Mouse (Mus musculus) c-Kit-positive CD71-positive TER-119-positive erythroid progenitor cells, embryonic 14.5 days (primary cell): ENCODE results near the gene Nceh1.
A peak's percentile ranks its signal among the peaks of the same experiment; 100 is the strongest.
"Not testable (repeated sequence)": the region's sequence is repeated elsewhere in the genome, so short reads cannot be mapped to it uniquely, and the experiment has no call there.

Experiments used
- DNase-seq: peaks from one replicate; pipeline ENCODE4 v3.0.0-alpha.2; 2013; ENCODE audit warnings: low spot score

Gene Nceh1

DNA sequence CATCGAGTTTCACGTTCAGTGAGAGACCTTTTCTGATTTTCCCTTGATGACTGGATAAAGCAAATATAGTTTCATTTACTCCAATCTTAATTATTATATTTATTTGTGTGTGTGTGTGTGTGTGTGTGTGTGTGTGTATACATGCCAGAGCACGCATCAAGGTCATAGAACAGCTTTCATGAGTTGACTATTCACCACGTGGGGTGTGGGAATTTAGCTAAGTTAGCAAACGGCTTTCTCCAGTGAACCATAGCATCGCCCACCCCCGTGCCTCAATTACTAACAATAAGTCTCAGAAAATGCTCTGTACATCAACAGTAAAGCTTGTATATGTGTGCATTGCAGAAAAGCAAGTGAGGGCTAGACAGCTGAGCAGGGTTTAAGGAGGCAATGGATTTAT is 101.0 kb downstream of the Nceh1 start:
- DNase-seq = no peak

DNA sequence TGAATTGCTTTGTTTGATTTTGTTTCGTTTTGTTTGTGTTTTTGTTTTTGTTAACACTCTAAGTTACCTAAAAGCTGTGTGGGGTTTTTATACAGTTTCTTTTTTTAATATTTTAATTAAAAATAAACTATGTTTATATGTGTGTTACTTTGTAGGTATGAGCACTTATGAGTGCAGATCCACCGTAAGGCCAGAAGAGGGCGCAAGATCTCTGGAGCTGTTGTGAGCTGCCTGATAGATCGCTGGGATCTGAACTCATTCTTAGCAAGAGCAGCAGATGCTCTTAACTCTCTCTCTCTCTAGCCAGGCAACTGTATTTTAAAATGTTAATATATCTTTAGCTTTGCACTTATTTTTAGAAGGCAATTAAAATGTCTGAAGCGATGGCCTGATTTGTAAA is 101.5 kb downstream of the Nceh1 start:
- peak; percentile 15 for DNase-seq

DNA sequence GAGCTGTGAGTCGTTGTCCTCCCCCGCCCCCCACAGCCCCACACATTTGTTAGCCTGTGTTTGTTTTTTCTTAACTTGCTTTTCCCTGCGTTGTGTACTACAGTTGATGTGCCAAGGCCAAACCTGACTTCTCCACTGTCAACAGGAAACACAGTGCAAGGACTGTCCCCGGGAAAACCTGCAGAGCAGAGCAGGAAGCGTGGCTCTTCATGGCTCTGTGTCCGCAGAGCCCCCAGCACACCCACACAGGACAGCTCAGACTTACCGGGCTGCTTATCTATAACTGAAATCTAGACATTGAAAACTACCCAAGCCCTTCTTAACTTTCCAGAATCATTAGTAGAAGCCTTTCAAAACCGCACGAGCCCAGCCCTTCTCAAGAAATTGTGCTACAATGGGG is 102.3 kb downstream of the Nceh1 start:
- no peak for DNase-seq

DNA sequence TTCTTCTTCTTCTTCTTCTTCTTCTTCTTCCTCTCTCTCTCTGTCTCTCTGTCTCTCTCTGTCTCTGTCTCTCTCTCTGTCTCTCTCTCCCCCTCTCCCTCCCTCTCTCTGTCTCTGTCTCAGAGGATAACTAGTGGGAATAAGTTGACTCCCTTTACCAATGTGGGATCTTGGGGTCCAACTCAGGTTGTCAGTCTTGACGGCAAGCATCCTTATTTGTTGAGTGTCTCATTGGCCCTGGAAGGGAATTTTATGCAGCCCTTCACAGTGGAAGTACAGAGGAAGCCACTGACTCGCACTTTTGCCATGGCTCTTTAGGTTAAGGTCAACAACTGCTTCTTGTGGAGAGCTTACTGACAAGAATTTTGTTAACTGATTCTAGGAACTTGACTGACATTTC is 105.5 kb downstream of the Nceh1 start:
- no peak for DNase-seq

DNA sequence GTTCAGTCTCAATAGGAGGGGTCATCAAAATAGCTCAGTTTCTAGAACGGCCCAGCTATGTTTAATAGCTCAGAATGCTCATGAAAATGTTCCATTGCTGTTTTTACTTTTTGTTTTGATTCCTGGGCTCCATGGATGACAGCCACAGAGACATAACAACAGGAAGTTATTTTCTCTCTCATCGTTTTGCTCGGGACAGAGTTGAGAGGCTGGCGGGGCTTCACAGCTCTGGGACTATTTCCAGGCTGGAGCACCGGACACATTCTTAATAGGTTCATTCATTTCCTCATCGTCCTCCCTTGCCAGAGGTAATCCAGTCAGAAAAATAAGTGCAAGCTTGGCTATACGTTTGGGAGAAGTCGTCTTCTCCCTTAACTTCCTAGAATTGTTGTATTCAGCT is 106.1 kb downstream of the Nceh1 start:
- no peak for DNase-seq

DNA sequence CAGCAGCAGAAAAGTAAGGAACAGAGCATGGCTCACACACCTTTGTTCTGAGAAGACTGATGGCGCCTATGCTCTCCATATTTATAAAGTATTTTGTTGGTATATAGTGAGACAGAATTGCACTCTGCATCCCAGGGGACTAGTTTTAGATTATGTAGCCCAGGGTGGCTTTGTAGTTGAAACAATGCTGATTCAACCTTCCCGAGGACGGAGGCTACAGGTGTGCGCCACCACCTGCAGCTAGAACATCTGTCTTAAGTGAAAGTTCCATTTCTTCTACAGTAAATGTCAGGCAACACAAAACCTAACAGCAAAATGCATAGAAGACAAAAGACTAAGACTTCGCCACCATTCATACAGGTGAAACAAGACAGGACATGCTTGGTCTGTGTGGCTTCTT is 107.5 kb downstream of the Nceh1 start:
- DNase-seq = no peak

DNA sequence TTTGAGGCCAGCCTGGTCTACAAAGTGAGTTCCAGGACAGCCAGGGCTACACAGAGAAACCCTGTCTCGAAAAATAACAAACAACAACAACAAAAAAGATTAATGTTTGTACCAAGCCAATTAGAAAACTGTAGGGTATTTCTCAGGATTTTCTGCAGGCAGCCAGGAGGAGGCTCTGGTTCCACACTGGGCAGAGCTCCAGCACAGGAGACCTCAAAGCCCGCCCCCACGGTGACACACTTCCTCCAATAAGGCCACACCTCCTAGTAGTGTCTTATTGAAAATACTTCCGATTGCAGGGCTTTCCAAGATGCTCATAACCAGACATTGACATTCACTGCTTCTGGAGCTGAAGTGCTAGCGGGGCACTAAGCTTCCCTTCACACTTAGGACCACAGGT is 108.2 kb downstream of the Nceh1 start:
- DNase-seq = not testable (repeated sequence)

DNA sequence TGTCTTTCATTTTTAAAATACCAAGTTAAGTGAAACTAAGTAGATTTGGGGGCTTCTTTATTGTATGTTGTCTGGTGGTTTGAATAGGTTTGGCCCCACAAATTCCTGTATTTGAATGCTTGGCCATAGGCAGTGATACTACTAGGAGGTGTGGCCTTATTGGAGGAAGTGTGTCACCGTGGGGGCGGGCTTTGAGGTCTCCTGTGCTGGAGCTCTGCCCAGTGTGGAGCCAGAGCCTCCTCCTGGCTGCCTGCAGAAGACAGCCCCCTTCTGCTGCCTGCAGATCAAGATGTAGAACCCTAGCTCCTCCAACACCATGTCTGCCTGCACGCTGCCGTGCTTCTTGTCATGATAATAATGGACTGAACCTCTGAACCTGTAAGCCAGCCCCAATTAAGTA is 108.6 kb downstream of the Nceh1 start:
- DNase-seq = not testable (repeated sequence)

DNA sequence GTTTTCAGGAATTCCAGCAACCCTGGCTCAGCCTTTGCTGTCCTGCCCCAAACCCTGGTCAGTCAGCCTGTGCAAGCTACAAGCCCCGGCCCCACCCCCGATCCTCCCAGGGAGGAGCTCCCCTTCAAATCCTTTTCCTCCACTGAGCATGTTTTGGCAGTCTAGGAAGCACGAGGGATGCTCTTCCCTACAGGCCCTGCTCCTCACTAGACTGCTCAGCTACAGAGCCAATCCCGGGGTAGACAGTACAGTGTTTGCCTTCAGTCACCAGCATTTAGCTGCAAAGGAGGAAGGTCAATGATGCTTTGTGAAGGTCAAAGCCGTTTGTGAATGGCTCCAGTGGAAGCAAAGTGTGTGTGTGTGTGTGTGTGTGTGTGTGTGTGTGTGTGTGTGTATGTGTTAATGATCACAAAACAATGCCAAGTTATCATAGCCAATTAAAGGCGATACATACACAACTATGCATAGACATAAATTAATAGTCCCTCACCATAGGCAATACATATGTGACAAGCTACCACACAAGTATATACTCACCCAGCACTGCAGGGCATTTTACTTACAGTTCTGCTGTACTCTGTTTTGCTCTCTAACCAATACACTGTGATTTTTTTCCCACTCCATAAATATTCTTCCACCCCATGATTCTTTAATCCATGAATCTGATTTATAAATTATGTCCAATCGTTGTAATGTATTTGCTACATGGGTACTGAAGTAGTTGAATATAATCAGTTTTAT is 111.0 kb downstream of the Nceh1 start:
- no peak for DNase-seq

DNA sequence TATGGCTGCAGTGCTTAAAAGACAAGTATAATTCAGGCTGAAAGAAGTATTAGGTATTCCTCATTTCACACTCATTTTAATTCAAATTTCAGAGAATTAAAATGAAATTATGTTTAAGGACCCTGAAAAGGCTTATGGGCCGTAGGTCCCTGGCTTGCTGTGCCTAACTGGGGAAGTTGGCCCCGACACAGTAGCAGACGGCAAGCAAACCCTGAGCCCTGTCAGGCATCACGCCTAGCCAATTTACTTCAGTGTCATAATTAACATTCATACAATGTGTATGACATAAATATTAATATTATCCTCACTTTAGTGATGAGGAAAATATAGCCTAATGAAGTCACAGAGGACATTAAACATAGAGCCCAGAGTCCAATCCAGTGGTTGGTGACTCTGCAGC is 117.7 kb downstream of the Nceh1 start:
- no peak for DNase-seq

DNA sequence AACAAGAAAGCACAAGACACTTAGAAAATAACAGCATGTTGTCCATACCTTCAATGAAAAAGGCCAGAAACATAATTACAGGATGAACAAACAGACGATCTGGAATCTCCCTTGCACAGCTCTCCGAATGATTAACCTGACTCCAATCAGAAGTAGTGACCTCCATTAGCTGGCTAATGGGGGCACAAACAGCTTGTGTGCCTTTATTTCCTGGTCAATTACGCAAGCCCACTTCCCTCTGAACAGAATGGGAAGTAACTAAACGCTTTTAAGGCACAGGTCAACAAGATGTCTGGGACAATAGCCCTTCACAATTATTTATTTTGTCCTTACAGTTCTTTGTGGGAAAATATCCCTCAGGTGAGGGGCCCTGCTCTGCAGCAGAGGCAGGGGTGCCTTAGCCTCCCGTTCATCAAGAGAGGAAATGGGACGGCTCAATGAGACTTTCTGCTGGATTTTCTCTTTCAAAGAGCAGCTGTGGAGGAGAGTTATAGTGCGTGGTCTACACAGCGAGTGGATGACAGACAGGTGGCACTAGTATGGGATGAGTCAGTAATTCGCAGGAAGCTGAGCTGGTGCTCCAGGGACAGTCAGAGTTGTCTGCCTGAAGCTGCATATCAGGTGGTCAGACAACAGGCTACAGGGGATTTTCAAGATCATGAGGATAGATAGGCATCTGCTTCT is 119.7 kb downstream of the Nceh1 start:
- DNase-seq = no peak

DNA sequence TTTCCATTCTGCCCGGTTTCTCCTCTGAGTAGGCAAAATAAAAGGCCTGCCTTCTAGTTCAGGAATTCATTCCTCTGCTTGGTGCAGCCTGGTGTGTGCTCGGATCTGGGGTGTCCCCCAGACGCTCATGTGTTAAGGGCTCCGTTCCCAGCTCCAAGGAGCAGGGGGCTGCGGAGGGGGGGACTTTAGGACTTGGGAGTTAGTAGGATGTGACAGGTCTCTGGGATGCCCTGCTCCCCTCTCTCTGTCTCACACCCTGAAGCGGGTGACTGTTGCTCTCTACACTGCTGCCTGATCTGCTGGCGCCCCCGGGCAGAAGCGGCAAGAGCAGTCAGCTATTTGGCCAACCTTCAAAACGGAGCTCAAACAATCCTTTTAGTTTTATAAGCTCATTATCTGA is 124.0 kb downstream of the Nceh1 start:
- DNase-seq = no peak

DNA sequence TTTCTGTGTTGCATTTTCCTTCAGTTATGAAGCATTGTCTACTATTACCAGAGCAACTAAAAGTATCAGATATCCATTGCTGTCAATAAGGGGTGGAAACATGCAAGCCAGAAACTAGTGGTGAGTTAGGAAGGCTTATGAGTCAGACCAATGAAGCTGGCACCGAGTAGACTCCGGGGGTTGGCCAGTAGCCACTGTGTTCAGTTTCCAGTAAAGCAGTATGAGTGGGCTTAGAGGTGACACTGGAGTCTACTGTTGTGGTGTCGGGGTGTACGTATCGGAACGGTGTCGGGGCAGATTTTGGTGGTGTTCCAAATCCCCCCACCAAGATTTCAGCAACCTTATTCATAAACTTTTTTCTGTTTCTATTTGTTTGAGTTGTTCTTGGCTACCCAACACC is 128.2 kb downstream of the Nceh1 start:
- DNase-seq = no peak

DNA sequence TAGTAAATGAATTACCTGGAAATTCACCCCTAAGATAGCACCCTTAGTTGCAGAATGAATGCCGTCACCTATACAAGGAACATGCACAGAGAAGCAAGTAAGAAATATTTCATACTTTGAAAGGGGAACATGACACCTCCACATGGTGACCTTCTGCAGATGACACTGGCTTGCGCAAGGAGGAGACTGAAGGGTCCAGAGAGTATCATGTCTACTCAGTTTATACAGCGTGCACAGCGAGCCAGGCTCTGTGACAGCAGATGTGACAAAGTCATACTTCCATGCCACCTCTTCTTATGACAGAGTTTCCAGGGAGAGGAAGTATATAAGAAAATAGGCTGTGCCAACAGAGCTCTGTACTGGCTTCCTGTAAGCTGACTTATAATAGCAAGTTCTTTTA is 128.7 kb downstream of the Nceh1 start:
- no peak for DNase-seq

DNA sequence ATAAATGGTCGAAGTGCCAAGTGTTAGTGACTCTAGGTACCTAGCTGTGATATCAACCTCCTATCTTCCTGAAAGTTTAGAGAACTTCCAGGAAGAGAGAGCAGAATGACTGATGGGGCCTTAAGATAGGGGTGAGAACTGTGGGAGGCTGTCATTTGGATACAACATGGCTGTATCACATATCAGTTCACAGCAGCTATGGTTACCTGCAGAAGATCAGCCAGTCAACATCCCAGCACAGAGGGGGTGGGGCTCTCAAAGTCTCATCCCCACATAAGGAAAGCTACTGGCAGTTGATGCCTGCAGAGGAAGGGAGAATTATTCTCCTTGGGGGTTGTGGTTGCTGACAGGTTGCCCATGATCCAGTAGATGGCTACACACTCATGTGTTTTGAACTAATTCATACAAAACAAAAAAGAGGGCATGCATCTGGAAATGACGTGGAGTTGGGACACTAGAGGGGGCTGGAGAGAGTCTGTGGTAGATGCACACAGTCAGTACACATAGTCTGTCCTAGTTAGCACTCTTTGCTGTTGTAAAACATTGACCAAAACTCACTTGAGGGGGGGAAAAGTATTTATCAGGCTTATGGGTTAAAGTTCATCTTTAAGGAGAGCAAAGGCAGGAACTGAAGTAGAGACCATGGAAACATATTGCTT is 131.9 kb downstream of the Nceh1 start:
- peak; percentile 23 for DNase-seq

DNA sequence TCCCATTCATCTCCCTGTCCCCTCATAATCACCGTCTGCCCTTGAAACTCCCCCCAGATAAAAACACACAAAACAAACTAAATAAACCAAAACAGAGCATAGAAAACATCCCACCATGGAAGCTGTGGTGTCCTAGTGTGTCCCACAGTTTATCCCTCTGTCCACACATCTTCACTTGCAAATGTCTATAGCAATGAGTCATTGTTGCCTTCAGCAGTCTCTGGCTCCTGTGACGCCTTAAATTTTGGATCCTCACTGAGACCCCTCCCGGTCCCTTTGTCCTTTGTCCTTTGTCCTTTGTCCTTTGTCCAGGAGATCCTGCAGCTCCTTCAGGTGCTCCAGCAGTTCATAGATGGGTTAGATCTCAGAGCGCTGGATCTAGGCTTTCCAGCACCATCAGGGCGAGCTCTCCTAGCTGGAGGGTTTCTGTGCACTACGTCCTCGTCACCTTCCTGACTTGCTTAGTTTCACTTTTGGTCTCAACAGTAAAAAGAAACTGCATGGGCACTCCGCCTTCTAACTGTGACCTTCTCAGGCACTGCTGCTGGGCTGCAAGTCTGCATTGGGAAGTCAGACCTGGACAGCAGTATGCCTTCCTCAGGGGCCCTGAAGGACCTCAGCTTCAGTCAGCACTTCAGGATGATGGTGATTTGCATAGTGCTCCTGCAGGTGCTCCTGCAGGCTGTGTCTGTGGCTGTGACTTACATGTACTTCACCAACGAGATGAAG is 134.0 kb downstream of the Nceh1 start, which contains the start of gene Tnfsf10:
Gene Tnfsf10, plus strand, starts transcription at position 470 of the 729 bp plus-strand sequence.
- no peak for DNase-seq

DNA sequence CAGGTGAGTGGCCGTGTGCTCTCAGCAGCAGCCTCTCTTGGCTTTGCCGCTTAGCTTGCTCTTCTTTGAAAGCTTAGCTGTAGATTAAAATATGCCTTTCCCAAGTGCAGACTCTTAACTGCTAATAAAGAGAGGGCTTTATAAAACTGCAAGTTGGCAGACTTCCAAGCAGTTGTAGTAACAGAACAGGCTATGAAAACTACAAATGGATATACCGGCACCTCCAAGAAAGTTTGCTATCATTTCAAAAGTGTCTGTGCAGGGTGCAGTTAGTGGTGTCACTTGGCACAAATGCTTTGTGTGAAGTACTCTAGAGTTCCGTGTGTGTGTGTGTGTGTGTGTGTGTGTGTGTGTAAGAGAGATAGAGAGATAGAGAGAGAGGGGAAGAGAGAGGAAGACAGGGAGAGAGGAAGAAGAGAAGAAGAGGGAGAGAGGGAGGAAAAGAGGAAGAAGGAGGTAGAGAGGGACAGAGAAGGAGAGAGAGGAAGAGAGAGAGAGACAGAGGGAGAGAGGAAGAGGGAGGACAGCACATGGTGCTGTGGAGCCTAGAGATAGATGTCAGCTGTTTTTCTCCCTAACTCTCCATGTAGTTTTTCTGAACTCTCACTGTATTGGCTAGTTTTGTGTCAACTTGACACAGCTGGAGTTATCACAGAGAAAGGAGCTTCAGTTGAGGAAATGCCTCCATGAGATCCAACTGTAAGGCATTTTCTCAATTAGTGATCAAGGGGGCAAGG is 134.7 kb downstream of the Nceh1 start:
- DNase-seq = no peak

DNA sequence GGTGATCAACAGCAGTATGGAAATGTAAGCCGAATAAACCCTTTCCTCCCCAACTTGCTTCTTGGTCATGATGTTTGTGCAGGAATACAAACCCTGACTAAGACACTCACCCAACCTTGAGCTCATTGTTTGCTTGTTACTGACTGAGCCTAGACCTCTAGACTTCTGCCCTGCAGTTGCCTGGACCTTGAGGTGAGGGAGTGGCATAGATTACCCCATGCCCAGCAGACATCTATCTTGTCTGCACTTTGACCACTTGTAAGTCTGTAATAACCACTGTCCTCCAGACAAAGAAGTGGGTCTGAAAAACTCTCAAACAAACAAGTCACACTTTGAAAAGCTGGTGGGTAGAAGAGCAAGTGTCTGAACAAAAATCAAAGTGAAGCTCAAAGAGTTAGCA is 136.9 kb downstream of the Nceh1 start:
- no peak for DNase-seq

DNA sequence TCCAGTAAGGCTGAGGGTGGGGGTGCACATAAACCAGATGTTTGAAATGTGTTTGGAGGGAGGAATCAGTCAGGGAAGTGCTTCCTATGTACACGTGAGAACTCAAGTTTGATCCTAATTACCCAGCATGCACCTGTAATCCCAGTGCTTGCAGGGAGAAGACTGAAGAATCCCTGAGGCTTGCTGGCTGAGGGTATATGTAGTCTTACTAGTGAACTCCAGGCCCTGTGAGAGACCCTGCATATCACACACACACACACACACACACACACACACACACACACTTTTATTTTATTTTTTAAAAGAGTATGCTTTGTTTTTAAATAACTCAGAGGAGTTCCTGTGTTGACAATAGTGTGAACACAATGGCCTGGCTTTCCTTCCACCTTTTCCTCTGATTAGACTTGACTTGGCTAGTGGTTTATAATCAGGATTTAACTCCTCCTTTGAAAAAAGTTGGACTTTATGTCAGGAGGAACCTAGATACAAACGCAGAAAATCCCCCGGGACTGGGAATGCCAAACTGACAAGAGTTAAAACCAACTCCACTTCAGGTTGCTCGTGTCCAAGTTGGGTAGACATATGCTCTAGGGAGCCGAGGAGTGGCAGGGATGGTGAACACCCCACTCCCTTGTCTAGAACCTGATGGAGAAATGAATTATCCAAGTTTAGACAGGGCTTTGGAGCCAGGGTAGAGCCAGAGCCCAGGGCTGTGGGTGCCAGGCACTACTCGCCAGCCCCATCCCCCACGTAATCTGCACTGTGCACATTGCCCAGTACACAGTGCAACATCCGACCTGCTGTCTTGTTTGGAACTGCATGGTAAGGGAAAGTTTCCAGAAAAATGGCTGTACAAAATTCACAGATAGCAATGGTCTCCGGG is 138.1 kb downstream of the Nceh1 start:
- DNase-seq = no peak

DNA sequence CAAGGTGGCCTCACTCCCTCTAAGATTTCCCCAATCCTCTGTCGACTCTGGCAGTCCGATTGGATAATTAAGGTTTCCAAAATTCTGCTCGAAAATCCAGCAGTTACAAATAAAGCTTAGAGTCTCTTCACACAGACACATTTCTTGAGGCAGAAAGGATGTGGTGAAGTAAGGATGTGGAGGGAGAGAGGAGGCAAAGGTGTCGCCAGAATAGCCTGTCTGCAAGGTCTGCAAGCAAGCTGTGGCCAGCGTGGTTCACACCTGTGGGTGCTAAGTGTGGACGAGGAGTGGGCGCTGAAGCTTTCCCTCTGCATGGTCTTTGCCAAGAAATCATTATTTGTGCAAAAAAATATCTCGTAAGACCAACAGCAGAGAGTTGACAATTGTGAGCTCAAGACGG is 139.8 kb downstream of the Nceh1 start:
- no peak for DNase-seq

DNA sequence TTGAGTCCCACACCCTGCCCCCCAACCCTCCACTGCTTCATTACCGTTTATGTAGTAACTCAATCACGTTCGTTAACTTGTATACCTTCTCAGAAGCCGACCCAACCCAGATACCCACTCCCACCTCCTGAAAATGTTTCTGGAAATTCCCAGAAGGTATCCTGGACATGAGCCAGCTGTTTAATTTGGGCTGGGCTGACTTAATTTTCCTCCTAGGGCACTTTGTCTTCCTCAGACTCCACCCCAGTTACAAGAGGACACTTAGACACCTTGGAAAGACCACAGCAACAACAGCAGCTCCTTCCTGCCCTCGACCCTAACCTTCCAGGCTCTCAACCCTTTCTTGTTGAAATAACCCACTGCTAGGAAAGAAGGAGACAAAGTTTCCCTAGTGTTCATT is 140.8 kb downstream of the Nceh1 start:
- no peak for DNase-seq
